Mouse (Mus musculus) megakaryocyte-erythroid progenitor cell, adult 5-6 weeks (primary cell): ENCODE results near the gene Sik3. TPM values are rescaled to one million over a fixed set of nuclear protein-coding genes. Genes with fewer than 3 reads are reported as not detected.

Experiments used
- ATAC-seq: replicated peaks from 2 replicates; pipeline ENCODE4 v1.8.0; 2016; ENCODE audit warnings: mild to moderate bottlenecking, inconsistent platforms; ENCODE audit not compliant: severe bottlenecking, poor library complexity, low FRiP score, low TSS enrichment
- total RNA-seq, 2 experiments: library from RNA; stranded (forward) in 1 of 2; stranded (reverse) in 1 of 2; fragments of 200-1000, 215-1000 nt in 1 of 2; fragments of >200 nt in 1 of 2; fragmentation: Nextera tagmentation in 1 of 2; gene quantifications; 2 replicates each; pipeline ENCODE4 v1.2.3; 2014 to 2017

Gene Sik3
- total RNA-seq, 2 experiments from 2014 or later = 16.6 to 23.8 TPM

DNA sequence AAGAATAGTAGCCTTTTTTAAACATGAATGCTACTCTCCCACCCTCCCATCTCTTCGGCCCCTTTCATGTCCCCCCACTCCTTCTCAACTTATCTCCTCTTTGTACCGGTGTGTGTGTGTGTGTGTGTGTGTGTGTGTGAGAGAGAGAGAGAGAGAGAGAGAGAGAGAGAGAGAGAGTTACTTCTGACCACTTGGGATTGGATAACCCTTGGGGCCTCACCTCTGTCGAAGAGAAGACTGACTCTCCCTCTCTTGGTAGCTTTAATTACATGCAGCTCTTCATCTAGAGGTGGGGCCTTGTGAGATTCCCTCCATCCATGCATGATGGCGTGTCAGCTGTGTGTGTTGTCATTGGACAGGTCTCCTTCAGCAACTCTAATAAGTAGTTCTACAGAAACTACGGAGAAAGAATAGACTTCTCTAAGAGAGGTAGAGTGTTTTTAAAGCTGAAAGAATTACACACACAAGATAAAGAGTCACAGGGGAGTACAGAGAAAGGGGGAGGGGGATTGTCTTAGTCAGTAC lies 162.2 kb downstream of the Sik3 start:
- ATAC-seq = no peak

DNA sequence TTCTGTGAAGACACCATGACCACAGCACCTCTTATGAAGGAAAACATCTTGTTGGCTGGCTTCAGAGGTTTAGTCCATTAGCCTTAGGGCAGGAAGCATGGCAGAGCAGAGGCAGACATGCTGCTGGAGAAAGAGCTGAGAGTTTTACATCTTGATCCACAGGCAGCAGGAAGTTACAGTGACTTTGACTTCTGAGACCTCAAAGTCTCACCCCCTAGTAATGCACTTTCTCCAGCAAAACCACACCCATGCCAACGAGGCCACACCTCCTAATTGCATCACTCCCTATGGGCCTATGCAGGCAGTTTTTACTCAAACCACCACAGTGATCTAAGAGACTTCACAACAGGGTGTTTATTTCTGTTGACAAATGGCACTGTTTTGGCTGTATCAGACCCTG lies 162.7 kb downstream of the Sik3 start:
- ATAC-seq = peak; percentile 94

GRCm38 (mm10) chr9:46175938-46176375 lies 163.3 kb downstream of the Sik3 start:
- no peak for ATAC-seq

DNA sequence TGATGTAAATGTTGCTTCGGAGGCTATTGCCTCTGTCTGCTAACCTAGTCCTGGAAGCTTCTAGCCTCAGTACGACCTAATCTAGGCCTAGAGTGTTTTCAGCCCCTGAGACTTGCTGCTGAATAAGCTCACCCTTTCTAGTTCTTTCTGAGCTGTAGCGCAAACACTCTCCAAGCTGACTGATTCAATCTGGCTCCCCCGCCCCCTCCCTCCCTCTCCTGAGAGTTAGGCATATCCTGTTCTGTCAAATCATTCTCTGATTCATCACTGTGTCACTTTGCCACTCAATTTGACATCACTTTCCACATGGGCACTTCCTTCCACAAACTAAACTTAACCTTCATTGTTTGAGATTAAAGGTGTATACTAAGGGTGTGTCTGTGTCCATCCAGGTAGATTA lies 164.0 kb downstream of the Sik3 start:
- ATAC-seq = no peak

GRCm38 (mm10) chr9:46178595-46178994 lies 166.0 kb downstream of the Sik3 start:
- no peak for ATAC-seq

GRCm38 (mm10) chr9:46181297-46181696 lies 168.7 kb downstream of the Sik3 start:
- ATAC-seq = no peak

GRCm38 (mm10) chr9:46184542-46184941 lies 171.9 kb downstream of the Sik3 start:
- ATAC-seq = no peak

GRCm38 (mm10) chr9:46185191-46185590 lies 172.6 kb downstream of the Sik3 start:
- ATAC-seq = peak; percentile 82

GRCm38 (mm10) chr9:46186387-46186786 lies 173.8 kb downstream of the Sik3 start:
- no peak for ATAC-seq

DNA sequence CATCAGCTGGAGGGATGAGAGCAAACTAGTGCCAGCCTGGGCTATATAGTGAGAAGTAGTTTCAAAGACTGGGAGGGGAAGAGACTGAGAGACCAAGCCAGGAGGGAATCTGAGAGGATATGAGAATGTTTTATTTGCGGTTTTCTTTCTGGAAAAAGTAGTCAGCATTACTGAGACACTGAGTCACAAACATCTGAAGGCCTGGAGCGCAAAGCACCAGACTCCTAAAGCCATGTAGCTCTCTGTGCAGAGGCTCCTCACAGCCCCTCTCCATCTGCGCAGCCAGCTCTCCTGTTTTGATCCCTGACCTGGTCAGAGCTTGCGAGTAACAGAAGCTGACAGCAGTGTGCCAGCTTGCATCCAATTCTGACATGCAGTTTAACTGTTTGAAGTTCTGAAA lies 175.8 kb downstream of the Sik3 start:
- no peak for ATAC-seq

DNA sequence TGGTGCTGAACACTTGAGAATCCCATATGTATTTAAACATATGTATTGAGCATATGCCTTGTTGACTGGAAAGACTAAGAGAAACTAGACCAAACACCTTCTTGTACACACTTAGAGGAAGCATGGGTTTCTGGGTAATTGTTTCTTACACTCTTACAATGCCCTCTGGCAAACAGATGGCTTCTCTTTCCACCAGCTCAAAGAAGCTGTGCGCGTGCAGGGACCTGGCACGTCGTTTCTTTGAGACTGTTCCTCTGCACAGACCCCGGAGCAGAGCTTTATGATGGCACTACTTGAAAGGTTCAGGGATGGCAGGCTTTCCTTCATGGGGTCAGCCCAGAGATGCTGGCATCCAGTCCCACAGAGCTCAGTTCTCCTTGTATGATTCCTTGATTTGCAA lies 176.3 kb downstream of the Sik3 start:
- no peak for ATAC-seq

DNA sequence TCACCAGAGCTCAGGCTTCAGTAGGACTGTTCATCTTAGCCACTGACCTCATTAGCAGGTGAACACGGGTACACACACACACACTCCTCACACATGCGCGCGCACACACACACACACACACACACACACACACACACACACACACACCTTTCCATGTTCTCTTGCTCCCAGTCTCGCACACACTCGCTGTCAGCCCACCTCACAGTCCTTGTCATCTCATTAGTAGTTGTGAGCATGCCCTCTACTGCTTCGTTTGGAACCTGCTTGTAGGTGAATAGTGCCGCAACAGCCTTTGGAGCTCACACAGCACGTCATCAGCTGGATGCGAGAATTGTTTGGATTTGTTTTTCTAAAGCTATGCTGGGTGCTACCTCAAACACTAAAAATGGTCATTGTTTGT lies 176.8 kb downstream of the Sik3 start:
- no peak for ATAC-seq

- ATAC-seq = no peak
Measured at GRCm38 (mm10) chr9:46191234-46191633, 178.6 kb downstream of the Sik3 start.

DNA sequence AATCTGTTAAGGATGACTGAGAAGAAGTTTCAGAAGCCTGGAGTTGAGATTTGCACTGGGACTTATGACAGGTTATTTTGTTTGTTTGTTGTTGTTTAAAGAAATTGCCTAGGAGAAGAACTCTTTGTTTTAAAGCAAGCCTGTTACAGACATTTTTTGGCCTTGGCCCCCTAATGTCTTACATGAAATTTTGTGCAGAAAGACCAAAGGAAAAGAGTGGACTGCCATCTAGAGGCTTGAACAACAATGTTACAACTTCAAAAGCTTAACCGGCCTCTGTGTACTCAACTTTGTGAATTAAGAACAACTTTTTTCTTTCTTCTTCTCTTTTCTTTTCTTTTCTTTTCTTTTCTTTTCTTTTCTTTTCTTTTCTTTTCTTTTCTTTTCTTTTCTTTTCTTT lies 179.0 kb downstream of the Sik3 start:
- no peak for ATAC-seq

- ATAC-seq = no peak
Measured at GRCm38 (mm10) chr9:46192642-46193041, 180.0 kb downstream of the Sik3 start.

DNA sequence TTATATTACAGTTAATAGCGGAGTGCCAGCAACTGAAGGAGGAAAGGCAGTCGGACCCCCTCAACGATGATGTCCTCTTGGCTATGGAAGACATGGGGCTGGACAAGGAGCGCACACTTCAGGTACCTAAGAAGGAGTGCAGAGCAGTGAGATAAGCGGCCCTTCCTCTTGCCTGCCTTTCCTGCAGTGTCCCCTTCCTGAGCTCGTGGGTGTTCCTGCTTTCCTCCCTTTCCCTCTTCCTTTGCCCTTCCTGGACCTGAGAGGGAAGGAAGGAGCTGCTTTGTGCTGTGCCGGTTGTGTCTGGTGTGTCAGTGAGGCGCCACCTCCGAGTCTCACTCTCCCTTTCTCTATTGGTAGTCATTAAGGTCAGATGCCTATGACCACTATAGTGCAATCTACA lies 182.2 kb downstream of the Sik3 start:
- no peak for ATAC-seq

DNA sequence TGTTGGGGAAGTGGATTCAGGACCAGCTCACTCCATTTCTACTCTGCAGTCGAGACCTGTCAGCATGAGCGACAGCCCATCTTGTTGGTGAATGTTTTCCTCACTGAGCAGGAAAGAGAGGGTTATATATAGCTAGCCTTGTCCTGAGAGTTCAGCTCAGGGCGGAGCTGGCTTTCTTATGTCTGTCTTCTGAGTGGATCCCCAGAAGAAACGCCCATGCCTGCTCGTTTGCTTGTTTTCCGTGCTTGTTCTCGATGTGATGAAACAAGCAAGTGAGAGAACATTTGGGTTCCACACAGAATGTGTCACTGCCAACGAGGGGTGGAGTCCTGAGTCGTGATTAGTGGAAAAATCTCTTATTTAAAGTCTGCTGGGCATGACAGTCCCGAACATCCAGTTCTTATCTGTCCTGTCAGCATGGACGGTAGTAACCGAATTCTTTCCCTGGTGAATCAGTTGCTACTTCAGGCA lies 184.1 kb downstream of the Sik3 start:
- peak; percentile 49; the same call in 1 of the 2 replicates for ATAC-seq

DNA sequence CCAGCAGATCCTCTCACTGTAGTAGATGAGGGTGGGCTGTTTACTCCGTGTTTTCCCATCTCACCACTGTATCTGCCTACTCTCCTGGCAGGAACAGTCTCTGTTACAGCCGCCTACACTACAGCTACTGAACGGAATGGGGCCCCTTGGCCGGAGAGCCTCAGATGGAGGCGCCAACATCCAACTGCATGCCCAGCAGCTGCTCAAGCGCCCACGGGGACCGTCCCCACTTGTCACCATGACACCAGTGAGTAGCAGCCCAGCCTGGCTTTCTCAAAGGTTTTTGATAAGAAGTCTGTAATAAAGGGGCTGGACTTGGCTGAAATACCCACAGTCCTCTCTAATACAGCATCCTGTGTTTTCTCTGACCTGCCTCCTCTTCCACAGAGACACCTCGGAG lies 185.8 kb downstream of the Sik3 start:
- ATAC-seq = 0 out of 2 replicates have a peak, but pooled peaks have one; percentile 42

DNA sequence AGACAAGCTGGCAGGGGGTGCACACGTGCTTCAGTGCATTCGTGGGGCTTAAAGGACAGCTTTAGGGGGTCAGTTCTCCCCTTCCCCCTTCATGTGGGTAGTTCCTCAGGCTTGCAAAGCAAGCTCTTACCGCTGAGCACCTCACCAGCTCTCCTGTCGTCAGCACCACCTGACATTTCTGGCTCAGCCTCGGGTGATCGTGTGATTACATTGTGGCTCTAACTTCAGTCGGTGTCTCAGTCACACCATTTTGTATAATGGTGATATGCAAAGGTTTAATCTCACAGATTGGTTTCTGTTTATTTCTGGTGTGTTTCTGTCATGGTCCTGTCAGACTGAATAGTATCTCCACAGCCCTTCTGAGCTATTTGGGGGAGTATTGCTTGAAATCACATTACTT lies 186.3 kb downstream of the Sik3 start:
- ATAC-seq = no peak

GRCm38 (mm10) chr9:46199609-46200008 lies 187.0 kb downstream of the Sik3 start:
- no peak for ATAC-seq

GRCm38 (mm10) chr9:46206834-46207500 lies 194.3 kb downstream of the Sik3 start:
- ATAC-seq = peak; percentile 77
